Mouse (Mus musculus) kidney, embryonic 14.5 days (tissue): ENCODE data around the gene Zdhhc4. TPM values are rescaled to one million over a fixed set of nuclear protein-coding genes. Genes with fewer than 3 reads are reported as not detected.
A peak's percentile ranks its signal among the peaks of the same experiment; 100 is the strongest.

Experiments used
- ATAC-seq: fragments of 200-750 bp; cut with Nextera tagmentation; 2 replicates; pipeline ENCODE4 v1.8.0; 2017; ENCODE audit warnings: moderate number of reproducible peaks, mild to moderate bottlenecking, moderate TSS enrichment, moderate library complexity; ENCODE audit not compliant: low FRiP score, low TSS enrichment
- H3K27ac ChIP-seq: fragments of 300-500 bp; sonication (generic); 2 replicates; pipeline ENCODE4 v1.5.1; 2014; ENCODE audit warnings: low read depth, mild to moderate bottlenecking, low read length, moderate library complexity, mixed read lengths
- H3K27me3 ChIP-seq: fragments of 300-500 bp; sonication (generic); 2 replicates; pipeline ENCODE4 v1.6.1; 2014; ENCODE audit warnings: mild to moderate bottlenecking, low read length; ENCODE audit not compliant: control insufficient read depth, insufficient read depth
- H3K36me3 ChIP-seq: fragments of 300-500 bp; sonication (generic); 2 replicates; pipeline ENCODE4 v1.6.1; 2014; ENCODE audit warnings: low read length, mixed read lengths; ENCODE audit not compliant: control insufficient read depth, insufficient read depth
- H3K4me1 ChIP-seq: fragments of 300-500 bp; sonication (generic); 2 replicates; pipeline ENCODE4 v1.6.1; 2014; ENCODE audit warnings: low read length, mixed read lengths; ENCODE audit not compliant: control insufficient read depth, insufficient read depth
- H3K4me2 ChIP-seq: fragments of 300-500 bp; sonication (generic); replicated peaks from 2 replicates; pipeline ENCODE4 v1.6.1; 2014; ENCODE audit warnings: low read depth, mild to moderate bottlenecking, low read length
- H3K4me3 ChIP-seq: fragments of 300-500 bp; sonication (generic); 2 replicates; pipeline ENCODE4 v1.5.1; 2014; ENCODE audit warnings: mild to moderate bottlenecking, low read length
- H3K9ac ChIP-seq: fragments of 300-500 bp; sonication (generic); 2 replicates; pipeline ENCODE4 v1.6.1; 2014; ENCODE audit warnings: low read depth, mild to moderate bottlenecking, low read length, moderate library complexity
- H3K9me3 ChIP-seq: fragments of 300-500 bp; sonication (generic); 2 replicates; pipeline ENCODE4 v1.6.1; 2016; ENCODE audit warnings: low read length; ENCODE audit not compliant: control insufficient read depth
- WGBS: fragments of 180-500 bp; shearing (Covaris S2); extraction: QIAGEN DNeasy Blood & Tissue Kit; methylation state at CpG from one replicate; pipeline ENCODE4 v1.1.7; 2014; 5-methylcytosine and 5-hydroxymethylcytosine counted together
- polyA plus RNA-seq: library from polyadenylated mRNA; unstranded; fragments of >200 nt; fragmentation: Nextera tagmentation; extraction: Ambion mirVana; gene quantifications from 2 replicates; pipeline ENCODE4 v1.2.1, GENCODE M21; 2014

Gene Zdhhc4
- polyA plus RNA-seq = 63.4 and 86.2 TPM in 2 replicates

DNA sequence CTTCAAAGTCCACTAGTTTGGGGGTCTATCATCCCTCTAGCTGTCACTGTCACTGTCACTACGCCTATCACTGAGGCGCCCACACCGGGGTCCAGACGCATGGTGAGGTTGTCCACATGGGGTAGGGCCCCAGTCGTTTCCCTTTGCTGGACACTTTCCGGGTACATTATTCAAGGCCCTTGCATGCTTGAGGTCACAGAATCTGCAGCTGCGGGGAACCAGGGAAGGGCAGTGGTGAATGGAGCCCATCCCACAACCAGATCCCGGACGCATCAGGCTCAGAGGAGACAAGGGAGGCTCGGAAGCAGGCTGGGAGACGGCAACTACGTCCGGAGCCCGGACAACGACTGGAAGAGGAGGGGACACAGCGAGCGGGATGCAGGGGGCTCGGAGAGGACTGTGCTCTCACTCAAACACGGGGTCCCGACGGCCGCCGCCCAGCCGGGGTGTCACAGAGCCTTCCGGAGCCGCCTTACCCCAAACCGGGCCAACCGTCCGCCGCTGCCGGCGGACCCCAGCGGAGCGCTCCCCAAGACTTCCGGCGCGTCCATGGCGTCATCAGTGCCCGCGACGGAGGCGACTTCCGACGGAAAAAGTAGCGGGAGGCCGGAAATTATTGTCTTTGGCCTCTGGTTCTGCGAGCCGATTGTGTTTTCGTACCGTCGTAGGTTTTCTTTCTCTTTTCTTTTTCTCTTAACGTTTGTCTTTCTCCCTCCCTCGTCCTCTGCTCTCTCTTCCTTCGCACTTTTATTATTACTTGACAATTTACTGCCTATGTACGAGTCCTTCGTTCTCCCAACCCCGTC is at the start of gene Zdhhc4:
Gene Zdhhc4 (minus strand): TSS at position 567 of the 806 bp plus-strand sequence.
- peak; percentile 79 for ATAC-seq
- H3K4me1 ChIP-seq = peaks cover 6% of the 10 kb centered on the region
- H3K9me3 ChIP-seq = no peaks in the 10 kb centered on the region
- H3K4me2 ChIP-seq = peak within 1 kb of the TSS; percentile 74
- under 1% methylated on average over 50 of the region's 57 CpGs for WGBS
- peak within 1 kb of the TSS; percentile 85 for H3K9ac ChIP-seq
- no peaks in the 10 kb centered on the region for H3K27me3 ChIP-seq
- peak within 1 kb of the TSS; percentile 94 for H3K4me3 ChIP-seq
- 0 out of 2 replicates have a peak within 1 kb of the TSS, but pooled peaks have one; percentile 24 for H3K27ac ChIP-seq
- peaks cover 28% of the 10 kb centered on the region for H3K36me3 ChIP-seq

DNA sequence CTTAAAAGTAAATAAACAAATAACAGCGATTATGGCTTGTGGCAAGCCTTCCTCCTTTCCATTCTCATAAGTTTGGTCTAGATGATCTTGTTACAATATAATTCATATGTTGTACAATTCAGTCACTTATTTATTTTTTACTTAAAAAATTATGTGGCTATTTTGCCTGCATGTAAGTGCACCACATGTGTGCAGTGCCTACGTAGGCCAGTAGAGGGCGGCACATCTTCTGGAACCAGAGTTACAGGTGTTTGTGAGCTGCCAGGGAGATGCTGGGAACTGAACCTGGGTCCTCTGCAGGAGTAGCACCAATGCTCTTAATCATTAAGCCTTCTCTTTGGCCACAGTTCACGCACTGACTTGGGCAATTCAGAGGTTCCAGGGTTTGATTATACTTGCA is 47.1 kb upstream of the Zdhhc4 start:
- Histone ChIP-seq H3K4me1 (no peaks in the 10 kb centered on the region), H3K4me2 (no peak overlapping the region), H3K4me3 (no peak overlapping the region), H3K9ac (no peak overlapping the region), H3K9me3 (peaks cover 3% of the 10 kb centered on the region; the same call in 1 of the 2 replicates), H3K36me3 (no peaks in the 10 kb centered on the region), H3K27ac (no peak overlapping the region), H3K27me3 (peaks cover 45% of the 10 kb centered on the region)
- ATAC-seq = no peak
- WGBS = 86% methylated on average over 4 of the region's 4 CpGs

DNA sequence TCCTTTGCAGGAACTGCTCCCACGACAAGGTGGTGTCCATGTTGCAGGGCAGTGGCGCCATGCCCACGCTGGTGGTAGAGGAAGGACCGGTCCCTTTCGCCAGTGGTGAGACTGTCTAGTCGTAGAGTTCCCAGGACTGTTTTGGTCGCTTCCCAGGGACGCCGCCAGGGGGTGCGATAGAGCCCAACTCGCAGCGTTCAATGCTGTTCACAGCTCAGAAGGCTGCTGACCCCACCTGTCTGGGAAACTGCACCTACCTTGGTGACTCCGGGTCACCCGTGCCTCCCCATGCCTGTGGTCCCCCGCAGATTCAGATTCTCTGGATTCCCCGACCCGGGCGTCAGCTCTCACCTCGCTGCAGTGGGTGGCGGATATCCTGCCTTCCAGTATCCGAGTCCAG is 46.2 kb upstream of the Zdhhc4 start:
- no peak overlapping the region for H3K9ac ChIP-seq
- no peaks in the 10 kb centered on the region for H3K36me3 ChIP-seq
- 0 out of 2 replicates have a peak, but pooled peaks have one; percentile 21 for ATAC-seq
- H3K4me1 ChIP-seq = 0 out of 2 replicates have a peak, but pooled peaks cover under 1% of the 10 kb centered on the region
- H3K4me2 ChIP-seq = peak overlapping the region; percentile 45
- H3K27me3 ChIP-seq = peaks cover 54% of the 10 kb centered on the region
- peak overlapping the region; percentile 17; the same call in 1 of the 2 replicates for H3K4me3 ChIP-seq
- 6% methylated on average over 21 of the region's 21 CpGs for WGBS
- no peak overlapping the region for H3K27ac ChIP-seq
- peaks cover 3% of the 10 kb centered on the region; the same call in 1 of the 2 replicates for H3K9me3 ChIP-seq

DNA sequence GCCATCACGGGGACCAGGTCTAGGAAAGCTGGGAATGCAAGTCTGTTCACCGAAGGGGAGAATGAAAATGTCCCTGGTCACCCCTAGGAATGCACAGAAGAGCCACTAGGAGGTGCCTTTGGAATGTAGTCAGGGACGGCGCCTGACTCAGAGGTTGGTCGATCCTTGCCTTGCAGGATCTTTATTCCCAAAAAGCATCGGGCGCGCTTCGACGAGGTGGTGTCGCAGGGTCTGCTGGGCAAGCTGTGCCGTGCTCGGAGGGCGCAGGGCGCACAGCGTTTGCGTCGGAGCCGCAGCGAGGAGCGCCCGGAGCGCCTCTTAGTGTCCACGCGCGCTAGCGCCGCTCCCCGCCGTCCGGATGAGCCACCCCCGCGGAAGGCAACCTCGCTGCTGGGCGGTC is 43.8 kb upstream of the Zdhhc4 start:
- Histone ChIP-seq H3K27ac (no peak overlapping the region), H3K9ac (peak overlapping the region; percentile 42), H3K4me2 (peak overlapping the region; percentile 58), H3K4me1 (0 out of 2 replicates have a peak, but pooled peaks cover 6% of the 10 kb centered on the region), H3K27me3 (peaks cover 77% of the 10 kb centered on the region), H3K4me3 (peak overlapping the region; percentile 36), H3K36me3 (no peaks in the 10 kb centered on the region), H3K9me3 (peaks cover 3% of the 10 kb centered on the region; the same call in 1 of the 2 replicates)
- WGBS = 2% methylated on average over 35 of the region's 35 CpGs
- peak; percentile 30; the same call in 1 of the 2 replicates for ATAC-seq

DNA sequence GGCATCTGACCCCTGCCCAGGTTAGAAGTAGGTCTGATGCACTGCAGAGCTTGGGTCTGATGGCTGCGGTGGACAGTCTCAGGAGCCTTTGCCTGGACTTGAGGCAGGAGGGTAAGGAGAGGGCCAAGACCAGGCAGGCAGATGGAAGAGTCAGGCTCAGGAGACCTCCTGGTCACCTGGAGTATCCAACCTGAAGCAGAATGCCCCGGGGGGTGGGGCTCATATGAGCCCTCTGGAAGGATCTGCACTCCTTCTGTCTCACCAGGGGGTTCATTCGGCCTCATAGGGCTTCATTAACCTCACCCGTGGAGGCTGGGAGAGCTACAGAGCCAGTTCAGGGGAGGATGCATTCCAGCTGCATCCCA is 42.1 kb upstream of the Zdhhc4 start:
- WGBS = 41% methylated on average over 4 of the region's 4 CpGs
- ATAC-seq = no peak
- H3K9ac ChIP-seq = no peak overlapping the region
- H3K27ac ChIP-seq = no peak overlapping the region
- no peaks in the 10 kb centered on the region for H3K36me3 ChIP-seq
- 0 out of 2 replicates have a peak, but pooled peaks cover 6% of the 10 kb centered on the region for H3K4me1 ChIP-seq
- no peak overlapping the region for H3K4me3 ChIP-seq
- H3K4me2 ChIP-seq = no peak overlapping the region
- peaks cover 79% of the 10 kb centered on the region for H3K27me3 ChIP-seq
- H3K9me3 ChIP-seq = peaks cover under 1% of the 10 kb centered on the region; the same call in 1 of the 2 replicates

DNA sequence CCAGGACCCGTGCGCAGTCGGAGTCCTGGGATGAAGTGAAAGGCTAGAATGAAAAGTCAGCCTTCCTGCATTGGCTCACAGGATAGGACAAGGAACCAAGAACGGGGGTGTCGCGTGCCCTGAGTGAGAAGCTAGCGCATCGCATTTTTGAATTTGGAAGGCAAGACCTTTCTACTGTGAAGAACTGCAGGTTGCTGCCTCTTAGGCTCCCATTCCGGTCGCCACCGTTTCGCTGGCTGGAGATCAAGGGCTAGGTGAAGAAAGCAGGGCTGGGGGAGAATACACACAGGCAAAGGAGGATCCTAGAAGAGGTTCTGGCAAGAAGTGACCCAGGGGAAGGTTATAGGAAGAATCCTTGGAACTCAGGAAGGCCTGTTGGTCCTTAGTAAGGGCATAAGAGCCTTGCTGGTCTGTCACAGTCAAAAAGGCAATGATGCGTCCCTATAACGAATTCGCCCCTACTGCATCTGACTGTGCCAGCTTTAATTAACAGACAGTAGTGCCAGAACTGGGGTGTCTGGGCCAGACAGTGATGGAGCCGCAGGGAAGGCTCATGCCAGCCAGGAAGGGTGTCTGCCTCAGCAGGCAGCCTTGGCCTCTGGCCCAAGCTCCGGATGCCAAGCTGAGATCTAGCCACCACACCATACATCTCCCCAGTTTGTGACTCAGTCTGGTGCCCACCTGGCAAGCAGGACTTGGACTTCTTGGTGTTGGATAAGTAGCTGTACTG is 41.5 kb upstream of the Zdhhc4 start:
- Histone ChIP-seq H3K36me3 (no peaks in the 10 kb centered on the region), H3K27ac (no peak overlapping the region), H3K9ac (no peak overlapping the region), H3K4me2 (peak overlapping the region; percentile 42), H3K9me3 (no peaks in the 10 kb centered on the region), H3K27me3 (peaks cover 79% of the 10 kb centered on the region), H3K4me3 (peak overlapping the region; percentile 30), H3K4me1 (0 out of 2 replicates have a peak, but pooled peaks cover 6% of the 10 kb centered on the region)
- no peak for ATAC-seq
- 25% methylated on average over 17 of the region's 17 CpGs for WGBS

DNA sequence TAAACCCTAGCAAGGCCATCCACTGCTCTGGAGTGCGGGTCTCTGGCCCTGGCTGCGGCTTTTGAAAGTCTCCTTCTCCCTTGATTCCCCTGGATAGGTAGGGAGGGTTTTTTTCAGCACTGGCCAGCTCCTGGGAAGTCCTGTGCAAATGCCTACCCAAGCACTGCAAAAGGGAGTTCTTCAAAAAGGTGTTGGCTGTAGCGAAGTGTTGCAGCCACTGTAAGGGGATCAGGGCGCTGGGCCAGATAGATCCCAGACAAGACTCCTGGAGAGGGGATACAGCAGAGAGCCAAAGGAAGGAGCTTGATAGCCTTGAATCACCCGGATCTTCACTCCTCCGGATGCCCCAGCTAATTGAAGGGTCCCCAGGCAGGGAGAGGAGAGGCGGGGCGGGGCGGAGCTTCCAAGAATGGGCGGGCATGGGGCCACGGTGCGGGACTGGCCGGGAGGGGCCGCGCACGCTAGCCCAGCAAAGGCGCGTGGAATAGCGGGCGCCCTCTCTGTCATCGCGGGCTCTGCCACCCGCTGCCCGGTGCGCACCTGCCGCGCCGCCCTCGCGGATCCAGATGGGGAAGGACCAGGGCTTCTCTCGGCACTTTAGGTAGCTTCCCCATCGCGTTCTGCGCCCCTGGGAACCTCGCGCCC is 40.7 kb upstream of the Zdhhc4 start:
- peak overlapping the region; percentile 42 for H3K4me2 ChIP-seq
- H3K27ac ChIP-seq = no peak overlapping the region
- H3K4me1 ChIP-seq = 0 out of 2 replicates have a peak, but pooled peaks cover 6% of the 10 kb centered on the region
- no peaks in the 10 kb centered on the region for H3K9me3 ChIP-seq
- no peak for ATAC-seq
- peak overlapping the region; percentile 30 for H3K4me3 ChIP-seq
- H3K36me3 ChIP-seq = no peaks in the 10 kb centered on the region
- H3K9ac ChIP-seq = no peak overlapping the region
- WGBS = 1% methylated on average over 36 of the region's 36 CpGs
- peaks cover 76% of the 10 kb centered on the region for H3K27me3 ChIP-seq

DNA sequence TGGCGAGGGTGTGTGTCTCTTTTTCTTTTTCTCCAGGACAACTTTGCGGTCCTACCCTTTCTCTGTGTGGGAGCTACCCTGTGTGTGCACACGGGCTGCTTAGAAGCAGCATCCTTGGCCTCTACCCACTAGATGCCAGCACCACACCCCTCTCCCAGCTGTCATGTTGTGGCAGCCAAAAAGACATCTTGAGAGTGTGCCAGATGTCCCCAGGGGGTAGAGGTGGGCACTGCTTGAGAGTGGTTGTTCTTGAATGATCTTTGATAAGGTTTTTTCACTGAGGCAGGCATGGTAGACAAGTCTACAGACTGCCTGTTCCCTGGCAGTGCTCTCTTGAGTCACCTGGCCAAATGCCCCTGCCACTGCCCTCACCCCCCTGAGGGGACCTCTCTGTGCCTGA is 38.9 kb upstream of the Zdhhc4 start:
- H3K4me2 ChIP-seq = no peak overlapping the region
- H3K9me3 ChIP-seq = no peaks in the 10 kb centered on the region
- 0 out of 2 replicates have a peak, but pooled peaks cover 18% of the 10 kb centered on the region for H3K4me1 ChIP-seq
- no peak overlapping the region for H3K27ac ChIP-seq
- no peak overlapping the region for H3K4me3 ChIP-seq
- no peak overlapping the region for H3K9ac ChIP-seq
- 73% methylated on average over 3 of the region's 3 CpGs for WGBS
- no peak for ATAC-seq
- H3K36me3 ChIP-seq = no peaks in the 10 kb centered on the region
- H3K27me3 ChIP-seq = peaks cover 62% of the 10 kb centered on the region
